10 mouse cellular contexts compared by ENCODE assay signal in the genomic region with DNA sequence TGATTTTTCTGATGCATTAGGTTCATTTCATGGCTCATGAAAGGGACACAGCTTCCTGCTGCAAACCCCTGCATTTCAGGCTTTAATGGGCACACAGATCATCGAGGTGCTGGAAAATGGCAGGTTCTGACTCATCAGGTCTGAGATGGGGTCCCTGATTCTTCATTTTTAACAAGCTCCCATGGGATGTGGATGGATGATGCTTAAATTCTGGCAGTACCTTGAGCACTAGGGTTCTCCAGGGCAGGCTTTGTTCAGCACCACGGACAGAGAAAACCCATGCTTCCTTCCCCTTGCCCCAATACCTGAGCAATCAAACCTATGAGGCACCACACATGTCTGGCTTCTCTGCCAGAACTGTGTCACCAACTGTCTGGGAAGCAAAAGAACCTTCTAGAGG.
DNase-seq lines count a peak whose midpoint lies in the region; ATAC-seq lines count a peak whose summit lies in the region.
"Had no signal": no experiment of that assay in that cellular context is flagged by ENCODE, and none has a peak within 500 bp of the region (broad histone marks: within the 10 kb centered on the region; RNA-seq: fewer than 3 reads in every experiment).

No protein-coding gene starts in this region.

- no peak overlapping the region for H3K9ac ChIP-seq in midbrain, embryonic 11.5 days (ENCODE audit: low read length)
- no peak overlapping the region for H3K9ac ChIP-seq in midbrain, embryonic 15.5 days
- no peak overlapping the region for H3K9ac ChIP-seq in embryonic facial prominence, embryonic 11.5 days (replicated peaks; ENCODE audit: low read length)
- H3K9ac ChIP-seq: lung, embryonic 15.5 days; neural tube, embryonic 12.5 days had no signal

- no peaks in the 10 kb centered on the region for H3K4me1 ChIP-seq in midbrain, embryonic 11.5 days (ENCODE audit: control insufficient read depth, insufficient read depth, low read length)
- no peaks in the 10 kb centered on the region for H3K4me1 ChIP-seq in midbrain, embryonic 15.5 days
- no peaks in the 10 kb centered on the region for H3K4me1 ChIP-seq in embryonic facial prominence, embryonic 11.5 days (ENCODE audit: control insufficient read depth, insufficient read depth, low read length)
- H3K4me1 ChIP-seq: lung, embryonic 15.5 days; neural tube, embryonic 12.5 days had no signal

- peak; percentile 65 for DNase-seq in embryo, embryonic 10 days (ENCODE audit: low spot score)
- DNase-seq in embryo, embryonic 9.5 days (ENCODE audit: extremely low spot score) = no peak
- peak; percentile 80 for DNase-seq in midbrain, embryonic 11.5 days (ENCODE audit: low spot score, missing footprints)
- DNase-seq in embryonic facial prominence, embryonic 11.5 days (ENCODE audit: low spot score) = peak; percentile 68
- peak; percentile 27 for DNase-seq in retina, postnatal 1 day

- 47% methylated on average over 2 of the region's 2 CpGs for WGBS in midbrain, embryonic 11.5 days
- 41% methylated on average over 2 of the region's 2 CpGs for WGBS in midbrain, embryonic 15.5 days
- 38% methylated on average over 2 of the region's 2 CpGs for WGBS in embryonic facial prominence, embryonic 11.5 days

- no peak overlapping the region for H3K4me3 ChIP-seq in midbrain, embryonic 11.5 days (ENCODE audit: low read depth, low read length)
- H3K4me3 ChIP-seq in midbrain, embryonic 15.5 days = no peak overlapping the region
- H3K4me3 ChIP-seq in embryonic facial prominence, embryonic 11.5 days (ENCODE audit: low read depth, low read length) = no peak overlapping the region
- H3K4me3 ChIP-seq: lung, embryonic 15.5 days; neural tube, embryonic 12.5 days had no signal

- no peak overlapping the region for H3K27ac ChIP-seq in midbrain, embryonic 11.5 days (ENCODE audit: low read depth, low read length)
- no peak overlapping the region for H3K27ac ChIP-seq in midbrain, embryonic 15.5 days
- H3K27ac ChIP-seq in embryonic facial prominence, embryonic 11.5 days (replicated peaks; ENCODE audit: low read depth, low read length) = no peak overlapping the region
- H3K27ac ChIP-seq: lung, embryonic 15.5 days; neural tube, embryonic 12.5 days had no signal

- H3K27me3 ChIP-seq in midbrain, embryonic 11.5 days (ENCODE audit: control insufficient read depth, insufficient read depth, low read length) = no peaks in the 10 kb centered on the region
- H3K27me3 ChIP-seq in midbrain, embryonic 15.5 days (replicated peaks) = no peaks in the 10 kb centered on the region
- no peaks in the 10 kb centered on the region for H3K27me3 ChIP-seq in embryonic facial prominence, embryonic 11.5 days (ENCODE audit: control insufficient read depth, insufficient read depth, low read length)
- H3K27me3 ChIP-seq: lung, embryonic 15.5 days; neural tube, embryonic 12.5 days had no signal

- H3K9me3 ChIP-seq in midbrain, embryonic 11.5 days (ENCODE audit: control insufficient read depth, low read length) = no peaks in the 10 kb centered on the region
- H3K9me3 ChIP-seq in midbrain, embryonic 15.5 days = no peaks in the 10 kb centered on the region
- no peaks in the 10 kb centered on the region for H3K9me3 ChIP-seq in embryonic facial prominence, embryonic 11.5 days (replicated peaks; ENCODE audit: control insufficient read depth, low read length)
- H3K9me3 ChIP-seq: lung, embryonic 15.5 days; neural tube, embryonic 12.5 days had no signal

- no peaks in the 10 kb centered on the region for H3K36me3 ChIP-seq in midbrain, embryonic 11.5 days (ENCODE audit: control insufficient read depth, insufficient read depth, low read length)
- no peaks in the 10 kb centered on the region for H3K36me3 ChIP-seq in midbrain, embryonic 15.5 days (replicated peaks)
- no peaks in the 10 kb centered on the region for H3K36me3 ChIP-seq in embryonic facial prominence, embryonic 11.5 days (replicated peaks; ENCODE audit: control insufficient read depth, insufficient read depth, low read depth, low read length)
- H3K36me3 ChIP-seq: lung, embryonic 15.5 days; neural tube, embryonic 12.5 days had no signal

- no peak for ATAC-seq in midbrain, embryonic 11.5 days (ENCODE audit: low FRiP score)
- no peak for ATAC-seq in midbrain, embryonic 15.5 days (replicated peaks)
- ATAC-seq in embryonic facial prominence, embryonic 11.5 days (replicated peaks; ENCODE audit: insufficient number of reproducible peaks, low FRiP score, low TSS enrichment, low read depth) = no peak
- ATAC-seq in erythroblast, adult 5-6 weeks (replicated peaks; ENCODE audit: low FRiP score, poor library complexity, severe bottlenecking) = no peak
- no peak for ATAC-seq in granulocyte monocyte progenitor cell, adult 5-6 weeks (replicated peaks; ENCODE audit: poor library complexity, severe bottlenecking)

- no peak overlapping the region for H3K4me2 ChIP-seq in midbrain, embryonic 11.5 days
- H3K4me2 ChIP-seq in midbrain, embryonic 15.5 days = no peak overlapping the region
- H3K4me2 ChIP-seq in embryonic facial prominence, embryonic 11.5 days (ENCODE audit: low read depth, low read length) = no peak overlapping the region
- H3K4me2 ChIP-seq: lung, embryonic 15.5 days; neural tube, embryonic 12.5 days had no signal
